Mouse (Mus musculus): ENCODE measurements around the gene Kansl2. TPM values are rescaled to one million over a fixed set of nuclear protein-coding genes. Genes with fewer than 3 reads are reported as not detected.
"Not testable (repeated sequence)": the region's sequence is repeated elsewhere in the genome, so short reads cannot be mapped to it uniquely, and the experiment has no call there.

The Kansl2 gene
- polyA plus RNA-seq, 1 experiment from 2014 or later, result 90.6 TPM

DNA sequence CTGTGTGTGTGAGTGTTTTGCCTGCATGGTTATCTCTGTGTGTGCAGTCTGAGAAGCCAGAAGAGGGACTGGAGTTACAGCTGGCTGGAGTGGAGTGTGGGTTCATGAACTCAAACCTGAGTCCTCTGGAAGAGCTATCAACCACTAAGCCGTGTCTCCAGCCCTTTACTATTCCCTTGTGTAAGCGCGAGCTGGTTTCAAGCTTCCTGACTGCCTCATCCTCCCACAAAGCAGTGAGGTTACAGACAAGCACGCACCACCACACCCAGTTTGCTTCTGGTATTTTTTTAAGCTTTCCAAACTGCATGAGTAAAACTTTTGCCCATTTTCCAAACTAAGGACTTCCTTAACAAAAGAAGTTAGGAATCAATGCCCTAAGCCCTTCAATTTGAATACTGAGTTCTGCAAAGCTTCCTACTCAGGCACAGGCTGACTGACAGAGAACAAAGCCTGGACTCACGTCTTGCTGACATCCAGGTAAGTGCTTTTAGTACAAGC is 5.9 kb downstream of the Kansl2 start:
- Histone ChIP-seq H3K36me3 (ENCODE audit: control insufficient read depth, insufficient read depth, low read length) (peaks cover 65% of the 10 kb centered on the region), H3K9me3 (ENCODE audit: control insufficient read depth, low read depth, low read length) (no peaks in the 10 kb centered on the region), H3K4me2 (replicated peaks; ENCODE audit: low read depth, low read length) (no peak overlapping the region), H3K9ac (replicated peaks; ENCODE audit: low read depth, low read length) (no peak overlapping the region), H3K4me3 (ENCODE audit: low read depth, low read length) (no peak overlapping the region), H3K4me1 (ENCODE audit: control insufficient read depth, insufficient read depth, low read length) (peaks cover 5% of the 10 kb centered on the region; the same call in 1 of the 2 replicates), H3K27ac (ENCODE audit: low read length) (no peak overlapping the region), H3K27me3 (ENCODE audit: control insufficient read depth, insufficient read depth, low read length) (no peaks in the 10 kb centered on the region)
- 89% methylated on average over 5 of the region's 5 CpGs for WGBS
- no peak for ATAC-seq (ENCODE audit: insufficient number of reproducible peaks, insufficient read depth, low FRiP score, low read depth)

DNA sequence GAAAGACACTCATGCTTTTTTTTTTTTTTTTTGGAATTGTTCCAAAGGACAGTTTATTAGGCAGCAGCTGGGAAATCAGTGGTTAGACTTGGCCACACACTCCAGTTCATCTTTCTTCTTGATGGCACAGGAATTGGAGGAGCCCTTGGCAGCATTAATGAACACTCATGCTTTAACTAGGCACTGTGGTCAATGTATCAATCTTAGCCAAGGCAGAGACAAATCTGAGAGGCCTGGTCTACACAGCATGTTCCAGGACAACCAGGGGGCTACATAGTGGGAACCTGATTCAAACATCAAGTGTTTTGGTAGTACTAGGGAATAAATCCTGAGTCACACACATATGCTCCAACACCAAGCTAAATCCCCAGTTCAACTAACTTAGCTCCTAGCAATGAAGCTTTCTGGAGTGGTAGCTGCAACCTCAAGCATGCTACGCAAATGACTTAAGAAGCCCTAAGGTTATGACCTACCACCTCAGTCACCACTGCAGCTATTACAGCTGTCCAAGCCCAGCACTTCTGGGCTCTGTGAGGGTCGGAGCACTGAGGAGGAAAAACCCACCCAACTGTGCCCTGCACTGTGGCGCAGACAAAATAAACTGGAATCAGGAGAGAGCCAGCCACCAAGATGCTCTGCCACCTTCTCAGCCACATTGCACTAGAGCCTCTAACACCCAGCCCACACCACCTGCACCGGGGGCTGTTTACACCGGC is 6.8 kb downstream of the Kansl2 start:
- peaks cover 74% of the 10 kb centered on the region for H3K36me3 ChIP-seq (ENCODE audit: control insufficient read depth, insufficient read depth, low read length)
- 93% methylated on average over 5 of the region's 5 CpGs for WGBS
- no peaks in the 10 kb centered on the region for H3K27me3 ChIP-seq (ENCODE audit: control insufficient read depth, insufficient read depth, low read length)
- H3K4me3 ChIP-seq (ENCODE audit: low read depth, low read length), result no peak overlapping the region
- no peak overlapping the region for H3K4me2 ChIP-seq (replicated peaks; ENCODE audit: low read depth, low read length)
- no peak for ATAC-seq (ENCODE audit: insufficient number of reproducible peaks, insufficient read depth, low FRiP score, low read depth)
- H3K9ac ChIP-seq (replicated peaks; ENCODE audit: low read depth, low read length), result no peak overlapping the region
- no peaks in the 10 kb centered on the region for H3K9me3 ChIP-seq (ENCODE audit: control insufficient read depth, low read depth, low read length)
- H3K27ac ChIP-seq (ENCODE audit: low read length), result no peak overlapping the region
- peaks cover 1% of the 10 kb centered on the region; the same call in 1 of the 2 replicates for H3K4me1 ChIP-seq (ENCODE audit: control insufficient read depth, insufficient read depth, low read length)

DNA sequence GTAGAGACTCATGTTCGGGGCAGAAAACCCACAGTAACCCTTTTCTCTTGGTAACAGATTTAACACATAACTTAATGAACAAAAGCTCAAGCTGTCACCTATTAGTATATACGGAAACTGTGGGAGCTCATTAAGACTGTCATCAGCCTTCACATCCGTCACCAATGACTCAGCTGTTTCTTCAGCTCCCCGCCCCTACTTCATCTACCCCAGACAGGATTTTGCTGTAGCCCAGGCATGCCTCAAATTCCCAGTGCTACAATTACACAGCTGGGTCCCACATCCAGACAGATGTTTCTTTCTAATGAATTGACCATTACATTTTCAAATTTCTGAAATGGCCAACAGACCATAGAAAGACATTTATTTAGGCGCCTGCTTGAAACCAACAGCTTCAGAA is 8.0 kb downstream of the Kansl2 start:
- peaks cover 81% of the 10 kb centered on the region for H3K36me3 ChIP-seq (ENCODE audit: control insufficient read depth, insufficient read depth, low read length)
- WGBS, result 72% methylated on average over 5 of the region's 5 CpGs

DNA sequence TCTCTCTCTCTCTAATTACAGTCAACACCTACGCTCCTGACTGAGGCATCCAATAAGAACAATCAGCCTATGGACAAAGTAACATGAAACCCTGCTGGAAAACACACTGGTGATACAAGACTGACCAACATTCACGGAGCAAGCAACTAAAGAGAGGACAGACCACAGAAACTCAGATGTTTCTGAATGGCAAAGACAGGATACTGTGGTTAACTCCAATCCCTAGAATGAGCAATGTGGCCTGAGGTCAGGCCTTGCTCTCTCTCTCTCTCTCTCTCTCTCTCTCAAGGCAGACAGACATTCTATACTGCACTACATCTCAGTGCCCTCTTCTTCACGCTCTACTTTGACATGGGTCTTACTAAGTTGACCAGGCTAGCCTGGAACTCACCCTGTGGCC is 12.8 kb downstream of the Kansl2 start:
- 89% methylated on average over 3 of the region's 3 CpGs for WGBS
- Histone ChIP-seq H3K4me2 (replicated peaks; ENCODE audit: low read depth, low read length) (no peak overlapping the region), H3K27ac (ENCODE audit: low read length) (no peak overlapping the region), H3K27me3 (ENCODE audit: control insufficient read depth, insufficient read depth, low read length) (no peaks in the 10 kb centered on the region), H3K9ac (replicated peaks; ENCODE audit: low read depth, low read length) (no peak overlapping the region), H3K4me3 (ENCODE audit: low read depth, low read length) (no peak overlapping the region), H3K9me3 (ENCODE audit: control insufficient read depth, low read depth, low read length) (no peaks in the 10 kb centered on the region), H3K4me1 (ENCODE audit: control insufficient read depth, insufficient read depth, low read length) (no peaks in the 10 kb centered on the region), H3K36me3 (ENCODE audit: control insufficient read depth, insufficient read depth, low read length) (peaks cover 65% of the 10 kb centered on the region)
- ATAC-seq (ENCODE audit: insufficient number of reproducible peaks, insufficient read depth, low FRiP score, low read depth), result no peak

More for the DNA sequence above, 8.0 kb downstream of the Kansl2 start:
- Histone ChIP-seq H3K9me3 (ENCODE audit: control insufficient read depth, low read depth, low read length) (no peaks in the 10 kb centered on the region), H3K27ac (ENCODE audit: low read length) (no peak overlapping the region), H3K27me3 (ENCODE audit: control insufficient read depth, insufficient read depth, low read length) (no peaks in the 10 kb centered on the region), H3K4me2 (replicated peaks; ENCODE audit: low read depth, low read length) (no peak overlapping the region), H3K4me3 (ENCODE audit: low read depth, low read length) (no peak overlapping the region), H3K4me1 (ENCODE audit: control insufficient read depth, insufficient read depth, low read length) (no peaks in the 10 kb centered on the region), H3K9ac (replicated peaks; ENCODE audit: low read depth, low read length) (no peak overlapping the region)
- ATAC-seq (ENCODE audit: insufficient number of reproducible peaks, insufficient read depth, low FRiP score, low read depth), result no peak

GRCm38 (mm10) chr15:98517380-98518355 is 16.4 kb downstream of the Kansl2 start:
- Histone ChIP-seq H3K9me3 (ENCODE audit: control insufficient read depth, low read depth, low read length) (no peaks in the 10 kb centered on the region), H3K27ac (ENCODE audit: low read length) (no peak overlapping the region), H3K27me3 (ENCODE audit: control insufficient read depth, insufficient read depth, low read length) (no peaks in the 10 kb centered on the region), H3K9ac (replicated peaks; ENCODE audit: low read depth, low read length) (no peak overlapping the region), H3K4me1 (ENCODE audit: control insufficient read depth, insufficient read depth, low read length) (0 out of 2 replicates have a peak, but pooled peaks cover 3% of the 10 kb centered on the region), H3K4me2 (replicated peaks; ENCODE audit: low read depth, low read length) (no peak overlapping the region), H3K36me3 (ENCODE audit: control insufficient read depth, insufficient read depth, low read length) (peaks cover 38% of the 10 kb centered on the region), H3K4me3 (ENCODE audit: low read depth, low read length) (no peak overlapping the region)
- no peak for ATAC-seq (ENCODE audit: insufficient number of reproducible peaks, insufficient read depth, low FRiP score, low read depth)
- WGBS, result 71% methylated on average over 16 of the region's 16 CpGs

GRCm38 (mm10) chr15:98514845-98515244 is 19.2 kb downstream of the Kansl2 start:
- H3K36me3 ChIP-seq (ENCODE audit: control insufficient read depth, insufficient read depth, low read length), result peaks cover 14% of the 10 kb centered on the region; the same call in 1 of the 2 replicates
- ATAC-seq (ENCODE audit: insufficient number of reproducible peaks, insufficient read depth, low FRiP score, low read depth); H3K27me3 ChIP-seq (ENCODE audit: control insufficient read depth, insufficient read depth, low read length); H3K9ac ChIP-seq (replicated peaks; ENCODE audit: low read depth, low read length); H3K4me1 ChIP-seq (ENCODE audit: control insufficient read depth, insufficient read depth, low read length); H3K4me2 ChIP-seq (replicated peaks; ENCODE audit: low read depth, low read length); H3K27ac ChIP-seq (ENCODE audit: low read length); H3K9me3 ChIP-seq (ENCODE audit: control insufficient read depth, low read depth, low read length); H3K4me3 ChIP-seq (ENCODE audit: low read depth, low read length): not testable (repeated sequence)
- WGBS, result 74% methylated on average over 2 of the region's 2 CpGs

- H3K36me3 ChIP-seq (ENCODE audit: control insufficient read depth, insufficient read depth, low read length), result peaks cover 9% of the 10 kb centered on the region; the same call in 1 of the 2 replicates
Measured at GRCm38 (mm10) chr15:98514146-98514545, 19.9 kb downstream of the Kansl2 start.

DNA sequence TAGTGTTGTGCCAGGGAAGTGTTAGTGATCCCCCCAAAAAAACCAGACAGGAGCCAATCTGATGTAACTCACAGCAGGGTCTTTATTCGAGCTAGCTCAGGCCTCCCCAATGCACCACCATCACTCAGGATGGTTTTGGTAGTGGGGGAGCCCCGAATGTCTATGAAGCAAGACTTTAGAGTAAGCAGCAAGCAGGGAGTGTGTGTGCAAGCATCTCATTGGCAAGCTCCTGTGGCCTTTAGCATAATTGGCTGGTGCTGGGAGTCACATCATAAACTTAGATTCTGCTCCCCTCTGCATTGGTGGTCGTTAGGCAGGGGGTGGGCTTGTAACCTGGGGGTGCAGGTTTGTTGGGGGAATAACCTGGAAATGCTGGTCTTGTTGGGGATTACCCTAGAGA is 20.4 kb downstream of the Kansl2 start:
- 62% methylated on average over 3 of the region's 3 CpGs for WGBS
- not testable (repeated sequence) for ATAC-seq (ENCODE audit: insufficient number of reproducible peaks, insufficient read depth, low FRiP score, low read depth)

More at GRCm38 (mm10) chr15:98514146-98514545, 19.9 kb downstream of the Kansl2 start:
- Histone ChIP-seq H3K9me3 (ENCODE audit: control insufficient read depth, low read depth, low read length) (no peaks in the 10 kb centered on the region), H3K4me2 (replicated peaks; ENCODE audit: low read depth, low read length) (no peak overlapping the region), H3K27ac (ENCODE audit: low read length) (no peak overlapping the region), H3K9ac (replicated peaks; ENCODE audit: low read depth, low read length) (no peak overlapping the region), H3K4me1 (ENCODE audit: control insufficient read depth, insufficient read depth, low read length) (0 out of 2 replicates have a peak, but pooled peaks cover 6% of the 10 kb centered on the region), H3K27me3 (ENCODE audit: control insufficient read depth, insufficient read depth, low read length) (no peaks in the 10 kb centered on the region), H3K4me3 (ENCODE audit: low read depth, low read length) (no peak overlapping the region)
- WGBS, result 78% methylated on average over 8 of the region's 8 CpGs
- ATAC-seq (ENCODE audit: insufficient number of reproducible peaks, insufficient read depth, low FRiP score, low read depth), result no peak

More for the DNA sequence above, 20.4 kb downstream of the Kansl2 start:
- not testable (repeated sequence) for H3K36me3 ChIP-seq (ENCODE audit: control insufficient read depth, insufficient read depth, low read length); H3K4me1 ChIP-seq (ENCODE audit: control insufficient read depth, insufficient read depth, low read length); H3K27ac ChIP-seq (ENCODE audit: low read length); H3K27me3 ChIP-seq (ENCODE audit: control insufficient read depth, insufficient read depth, low read length); H3K4me3 ChIP-seq (ENCODE audit: low read depth, low read length); H3K9me3 ChIP-seq (ENCODE audit: control insufficient read depth, low read depth, low read length); H3K9ac ChIP-seq (replicated peaks; ENCODE audit: low read depth, low read length); H3K4me2 ChIP-seq (replicated peaks; ENCODE audit: low read depth, low read length)
